Mouse (Mus musculus) B cell, adult 67 days (primary cell): ENCODE measurements around the gene Bhlha9. TPM values are rescaled to one million over a fixed set of nuclear protein-coding genes. Genes with fewer than 3 reads are reported as not detected.

ENCODE experiments used
- total RNA-seq, 2 experiments: library from RNA; stranded (reverse); gene quantifications; 4 replicates each; pipeline ENCODE4 v1.2.4; 2023

Bhlha9 gene
- total RNA-seq = not detected

DNA sequence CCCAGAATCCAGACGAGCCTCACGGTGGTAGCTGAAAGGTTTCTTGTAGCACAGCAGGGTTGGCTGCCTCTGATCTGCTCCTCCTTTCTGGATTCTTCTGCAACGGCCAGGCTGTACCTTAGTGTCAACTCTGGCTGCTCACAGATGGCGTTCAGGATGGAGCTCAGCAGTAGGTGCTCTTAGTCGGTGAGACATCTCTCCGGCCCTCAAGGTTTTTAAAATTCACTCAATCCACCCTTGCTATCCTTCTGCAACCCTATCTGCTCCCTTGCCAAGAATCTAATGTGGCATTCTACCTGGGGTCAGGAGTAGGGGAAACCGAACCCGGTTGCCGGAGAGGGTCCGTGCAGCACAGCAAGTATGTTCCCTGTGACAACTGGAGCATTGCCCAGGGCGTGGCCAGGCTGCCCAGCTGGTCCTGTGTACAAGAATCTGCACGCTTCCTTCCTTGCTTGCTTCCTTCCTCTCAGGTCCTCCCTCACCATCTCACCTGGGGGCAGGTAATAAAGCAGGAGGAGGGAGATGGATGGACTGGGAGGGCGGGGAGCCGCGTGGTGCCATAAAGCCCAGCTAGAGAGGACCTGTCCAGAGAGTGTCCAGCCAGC is at the start of gene Bhlha9:
Bhlha9 (plus strand) TSS at position 600 of the 605 bp plus-strand sequence.

DNA sequence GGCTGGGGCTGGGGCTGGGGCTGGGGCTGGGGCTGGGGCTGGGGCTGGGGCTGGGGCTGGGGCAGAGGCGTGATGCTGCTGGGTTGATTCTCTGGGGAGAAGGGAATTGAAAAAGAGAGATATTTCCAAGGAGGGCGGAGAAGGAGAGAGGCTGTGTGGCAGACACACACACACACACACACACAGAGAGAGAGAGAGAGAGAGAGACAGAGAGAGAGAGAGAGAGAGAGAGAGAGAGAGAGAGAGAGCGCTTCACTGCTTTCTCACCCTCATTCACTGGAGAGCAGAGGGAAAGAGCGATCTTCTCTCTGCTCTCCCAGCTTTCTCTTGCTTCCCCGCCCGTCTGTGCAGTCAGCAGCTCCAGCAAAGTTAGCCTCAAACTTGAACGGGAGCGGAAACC is 7.2 kb downstream of the Bhlha9 start, which contains the start of gene Trarg1:
Trarg1 (plus strand) TSS at position 301 of the 400 bp plus-strand sequence.

Other genes with a start within 250 kb of the Bhlha9 start
- gene Abr, start 50.2 kb upstream of the Bhlha9 start, total RNA-seq = 10 to 100 TPM; 25.7 to 30.4 TPM
- gene Trarg1, start 7.3 kb downstream of the Bhlha9 start, total RNA-seq = not detected
- gene Gosr1, start 91.1 kb downstream of the Bhlha9 start, total RNA-seq = 10 to 100 TPM; 51.2 to 57.9 TPM
- 1 to 10 TPM; 1.1 to 1.2 TPM for gene Cpd, start 174.5 kb downstream of the Bhlha9 start, total RNA-seq
- gene Tmigd1, start 229.7 kb downstream of the Bhlha9 start, total RNA-seq = not detected